Mouse (Mus musculus) olfactory bulb, adult 2 months (tissue): ENCODE measurements around the gene Phc2.

Experiments used
- CTCF ChIP-seq: fragments of 200-500 bp; IDR thresholded peaks from 2 replicates; pipeline ENCODE4 v1.5.1; 2012; ENCODE audit warnings: low read depth, mild to moderate bottlenecking, low read length, moderate library complexity; ENCODE audit not compliant: insufficient read depth
- POLR2A ChIP-seq: fragments of 200-500 bp; IDR thresholded peaks from 2 replicates; pipeline ENCODE4 v1.6.1; 2012; ENCODE audit warnings: mild to moderate bottlenecking, low read depth, low read length, moderate library complexity; ENCODE audit not compliant: insufficient read depth

DNA sequence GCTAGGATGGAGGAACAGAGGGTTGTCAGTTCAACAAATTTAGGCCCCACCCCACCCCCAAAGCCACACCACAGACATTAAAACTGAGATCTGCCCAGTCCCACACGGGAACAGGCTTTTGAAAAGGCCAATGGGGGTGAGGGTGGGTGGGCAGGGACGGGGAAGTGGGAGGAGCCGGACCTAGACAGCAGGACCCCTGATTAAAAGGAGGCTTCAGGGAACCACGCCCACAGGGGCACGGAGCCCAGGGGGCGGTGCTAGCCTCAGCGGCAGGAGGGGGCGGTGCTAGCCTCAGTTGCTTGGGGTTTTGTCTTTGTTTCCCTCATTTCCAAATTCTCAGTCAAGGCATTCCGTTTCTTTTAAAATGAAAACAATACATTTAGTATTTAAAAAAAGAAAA, 141.1 kb downstream of the Phc2 start:
- TF ChIP-seq CTCF (no peak), POLR2A (no peak)
